Mouse (Mus musculus) ES-Bruce4 (cell line): ENCODE measurements at regions not wholly inside any gene's neighbourhood (a gene's known extent, or its start where the extent isn't known, plus 50 kb on each side); places are given as distances from the start of the nearest gene placed in this dataset.

Experiments used
- CTCF ChIP-seq: IDR thresholded peaks from one replicate; pipeline ENCODE4 v1.8.1; 2011; ENCODE audit warnings: low read depth, low read length
- EP300 ChIP-seq: IDR thresholded peaks from 2 replicates; pipeline ENCODE4 v1.6.1; 2011; ENCODE audit warnings: low read depth, low read length; ENCODE audit not compliant: insufficient read depth
- POLR2A ChIP-seq: IDR thresholded peaks from one replicate; pipeline ENCODE4 v1.8.1; 2011; ENCODE audit warnings: low read length; ENCODE audit not compliant: insufficient read depth

GRCm38 (mm10) chr14:58943267-58943765 is 199.4 kb downstream of the 1700129C05Rik start:
- no peak for TF ChIP-seq CTCF
- TF ChIP-seq EP300 = no peak
- TF ChIP-seq POLR2A = no peak
